30 mouse cellular contexts compared by ENCODE assay signal in genomic region chr10:63013476-63013875, GRCm38 (mm10). TPM values are rescaled to one million over a fixed set of nuclear protein-coding genes. Genes with fewer than 3 reads are reported as not detected.
"Had no signal": no experiment of that assay in that cellular context is flagged by ENCODE, and none has a peak within 500 bp of the region (broad histone marks: within the 10 kb centered on the region; RNA-seq: fewer than 3 reads in every experiment).

No protein-coding gene starts in this region.

- H3K9ac ChIP-seq: embryonic facial prominence, embryonic 12.5 days; embryonic facial prominence, embryonic 13.5 days; embryonic facial prominence, embryonic 15.5 days; forebrain, embryonic 12.5 days; forebrain, embryonic 13.5 days; forebrain, embryonic 15.5 days; forebrain, postnatal 0 days had no signal

- H3K4me2 ChIP-seq: embryonic facial prominence, embryonic 12.5 days; embryonic facial prominence, embryonic 13.5 days; embryonic facial prominence, embryonic 15.5 days; forebrain, embryonic 12.5 days; forebrain, embryonic 13.5 days; forebrain, embryonic 15.5 days had no signal

- H3K27ac ChIP-seq: embryonic facial prominence, embryonic 10.5 days; embryonic facial prominence, embryonic 12.5 days; embryonic facial prominence, embryonic 13.5 days; embryonic facial prominence, embryonic 15.5 days; forebrain, embryonic 10.5 days; forebrain, embryonic 12.5 days; forebrain, embryonic 13.5 days; forebrain, embryonic 15.5 days; gastrocnemius, adult 2 months; heart, adult 2 months had no signal

- H3K27me3 ChIP-seq: embryonic facial prominence, embryonic 12.5 days; embryonic facial prominence, embryonic 13.5 days; embryonic facial prominence, embryonic 15.5 days; forebrain, embryonic 12.5 days; forebrain, embryonic 13.5 days; forebrain, embryonic 15.5 days had no signal

- H3K4me3 ChIP-seq: embryonic facial prominence, embryonic 10.5 days; embryonic facial prominence, embryonic 12.5 days; embryonic facial prominence, embryonic 13.5 days; embryonic facial prominence, embryonic 15.5 days; erythroblast, embryonic 14.5 days; forebrain, embryonic 10.5 days; forebrain, embryonic 12.5 days; forebrain, embryonic 13.5 days; forebrain, embryonic 15.5 days; gastrocnemius, adult 2 months; heart, adult 2 months had no signal

- H3K9me3 ChIP-seq: embryonic facial prominence, embryonic 10.5 days; embryonic facial prominence, embryonic 12.5 days; embryonic facial prominence, embryonic 13.5 days; embryonic facial prominence, embryonic 15.5 days; forebrain, embryonic 10.5 days; forebrain, embryonic 12.5 days; forebrain, embryonic 13.5 days; forebrain, embryonic 15.5 days had no signal

- DNase-seq: cerebellum, adult 8-10 months; cerebellum, adult 9-10 months; cerebellum, adult 9-11 months; cerebellum, postnatal 10 days; cerebellum, postnatal 14 days; cerebellum, postnatal 25 days; cerebellum, postnatal 36 days; embryo, embryonic 11 days; forebrain, postnatal 0 days; gastrocnemius, adult 2 months; gastrocnemius, postnatal 10 days; gastrocnemius, postnatal 14 days; gastrocnemius, postnatal 25 days; gastrocnemius, postnatal 36 days; heart, adult 11 months; heart, adult 18-20 months; heart, adult 2 months had no signal

- H3K4me1 ChIP-seq: embryonic facial prominence, embryonic 10.5 days; embryonic facial prominence, embryonic 12.5 days; embryonic facial prominence, embryonic 13.5 days; embryonic facial prominence, embryonic 15.5 days; forebrain, embryonic 10.5 days; forebrain, embryonic 12.5 days had no signal

- ATAC-seq: forebrain, embryonic 13.5 days; forebrain, embryonic 14.5 days; forebrain, embryonic 15.5 days; forebrain, embryonic 16.5 days; forebrain, postnatal 0 days had no signal

RNA-seq across cellular contexts. Expression of gene Pbld2, which starts 10.6 kb away (rescaled TPM):
- total RNA-seq: granulocyte monocyte progenitor cell, adult 5-6 weeks had no signal
- polyA plus RNA-seq: erythroblast, embryonic 14.5 days had no signal

RNA-seq across cellular contexts. Expression of gene Rufy2, which starts 33.5 kb away (rescaled TPM):
- polyA plus RNA-seq: erythroblast, embryonic 14.5 days had no signal

RNA-seq across cellular contexts. Expression of gene Pbld1, which starts 46.5 kb away (rescaled TPM):
- total RNA-seq: common myeloid progenitor, adult 5-6 weeks; forebrain, postnatal 0 days; granulocyte monocyte progenitor cell, adult 5-6 weeks had no signal
- polyA plus RNA-seq: erythroblast, embryonic 14.5 days had no signal
